Mouse (Mus musculus): ENCODE results near the gene Ncor2. TPM values are rescaled to one million over a fixed set of nuclear protein-coding genes. Genes with fewer than 3 reads are reported as not detected.
"Not testable (repeated sequence)": the region's sequence is repeated elsewhere in the genome, so short reads cannot be mapped to it uniquely, and the experiment has no call there.

Gene Ncor2
- polyA plus RNA-seq, 1 experiment from 2014 or later, result 41.8 TPM

DNA sequence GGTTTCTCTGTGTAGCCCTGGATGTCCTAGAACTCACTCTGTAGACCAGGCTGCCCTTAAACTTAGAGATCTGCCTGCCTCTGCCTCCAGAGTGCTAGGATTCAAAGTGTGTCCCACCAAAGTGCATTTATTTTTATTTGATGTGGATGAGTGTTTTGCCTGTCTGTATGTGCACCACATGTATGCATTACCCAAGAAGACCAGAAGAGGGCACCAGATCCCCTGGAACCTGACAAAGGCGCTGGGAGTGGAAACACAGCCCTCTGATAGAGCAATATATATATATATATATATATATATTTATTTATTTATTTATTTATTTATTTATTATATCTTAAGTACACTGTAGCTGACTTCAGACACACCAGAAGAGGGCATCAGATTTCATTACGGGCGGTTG is 25.9 kb upstream of the Ncor2 start:
- not testable (repeated sequence) for H3K9me3 ChIP-seq (replicated peaks); H3K9ac ChIP-seq; H3K4me2 ChIP-seq (replicated peaks); H3K27me3 ChIP-seq; H3K36me3 ChIP-seq; H3K4me3 ChIP-seq (replicated peaks); H3K27ac ChIP-seq (replicated peaks); ATAC-seq (ENCODE audit: insufficient number of reproducible peaks, low FRiP score, low TSS enrichment, low read depth)
- 94% methylated on average over 3 of the region's 3 CpGs for WGBS
- peaks cover 12% of the 10 kb centered on the region for H3K4me1 ChIP-seq

DNA sequence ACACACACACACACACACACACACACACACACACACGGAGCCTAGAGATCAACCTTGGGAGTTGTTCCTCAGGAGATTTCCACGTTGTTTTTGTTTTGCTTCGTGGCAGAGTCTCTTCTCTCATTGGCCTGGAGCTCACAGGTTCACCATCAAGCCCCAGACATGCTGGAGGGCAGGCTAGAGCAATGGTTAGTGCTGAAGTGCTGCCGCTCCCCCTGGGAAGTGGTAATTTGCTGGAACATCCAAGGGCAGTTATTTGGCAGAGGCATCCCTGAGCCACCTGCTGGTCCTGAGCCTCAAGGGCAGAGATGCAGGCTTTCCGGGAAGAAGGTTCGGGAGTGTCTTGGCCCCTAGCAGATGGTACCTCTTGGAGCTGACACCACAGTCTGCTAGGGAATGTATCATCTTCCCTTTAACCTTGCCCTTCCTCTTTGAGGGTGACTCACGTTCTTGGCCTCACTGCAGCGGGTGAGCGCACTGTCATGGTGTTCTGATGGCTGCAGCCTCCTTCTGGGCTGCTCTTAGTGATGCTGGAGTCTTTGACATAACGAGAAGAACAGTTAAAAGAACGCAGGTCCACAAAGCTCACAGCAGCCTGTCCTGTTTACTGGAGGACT is 25.3 kb upstream of the Ncor2 start:
- Histone ChIP-seq H3K36me3 (no peaks in the 10 kb centered on the region), H3K4me3 (replicated peaks) (no peak overlapping the region), H3K4me1 (peaks cover 15% of the 10 kb centered on the region), H3K27me3 (no peaks in the 10 kb centered on the region), H3K4me2 (replicated peaks) (no peak overlapping the region), H3K9ac (no peak overlapping the region), H3K27ac (replicated peaks) (no peak overlapping the region), H3K9me3 (replicated peaks) (no peaks in the 10 kb centered on the region)
- 83% methylated on average over 11 of the region's 11 CpGs for WGBS
- ATAC-seq (ENCODE audit: insufficient number of reproducible peaks, low FRiP score, low TSS enrichment, low read depth), result no peak

DNA sequence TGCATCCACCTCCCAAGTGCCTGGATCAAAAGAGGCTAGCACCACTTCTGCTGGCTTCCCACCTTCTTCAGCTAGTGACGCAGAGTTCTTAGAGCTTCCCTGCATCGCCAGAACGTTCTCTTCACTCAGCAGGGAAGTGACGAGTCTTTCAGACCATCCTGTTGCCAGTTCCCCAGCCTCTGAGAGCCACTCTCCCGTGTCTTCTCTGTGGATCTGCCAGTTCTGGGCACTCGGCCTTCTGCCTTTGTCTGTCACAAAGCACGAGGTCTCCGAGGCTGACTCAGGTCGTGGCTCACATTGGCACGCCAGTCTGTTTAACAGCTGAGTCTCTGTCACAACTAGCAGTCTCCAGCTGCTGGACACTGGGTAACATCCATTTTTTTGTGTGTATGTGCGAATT is 24.7 kb upstream of the Ncor2 start:
- no peak overlapping the region for H3K4me3 ChIP-seq (replicated peaks)
- H3K9ac ChIP-seq, result no peak overlapping the region
- H3K4me1 ChIP-seq, result peaks cover 15% of the 10 kb centered on the region
- no peaks in the 10 kb centered on the region for H3K27me3 ChIP-seq
- ATAC-seq (ENCODE audit: insufficient number of reproducible peaks, low FRiP score, low TSS enrichment, low read depth), result no peak
- H3K27ac ChIP-seq (replicated peaks), result no peak overlapping the region
- H3K9me3 ChIP-seq (replicated peaks), result no peaks in the 10 kb centered on the region
- H3K4me2 ChIP-seq (replicated peaks), result no peak overlapping the region
- 52% methylated on average over 11 of the region's 11 CpGs for WGBS
- no peaks in the 10 kb centered on the region for H3K36me3 ChIP-seq

DNA sequence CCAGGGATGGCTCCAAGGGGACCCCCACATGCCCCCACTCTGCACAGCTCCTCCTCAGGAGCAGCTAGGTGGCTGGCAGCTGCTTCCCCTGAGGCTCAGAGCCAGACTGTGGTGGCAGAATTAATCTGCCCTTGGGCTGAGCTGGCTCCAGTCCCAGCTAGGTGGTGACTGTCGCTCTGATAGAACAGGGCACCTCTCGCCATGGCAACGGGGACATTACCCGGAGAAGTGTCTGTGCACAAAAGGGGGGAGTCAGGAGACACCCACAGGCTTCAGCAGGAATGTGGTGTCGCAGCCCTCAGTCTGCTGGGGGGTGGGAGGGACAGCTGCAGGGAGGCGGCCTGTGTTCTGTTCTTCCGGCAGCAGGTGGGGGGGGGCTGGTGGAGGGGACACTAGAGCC is 24.1 kb upstream of the Ncor2 start:
- H3K27ac ChIP-seq (replicated peaks), result no peak overlapping the region; the same call in 1 of the 2 replicates
- 13% methylated on average over 7 of the region's 7 CpGs for WGBS
- H3K4me2 ChIP-seq (replicated peaks), result no peak overlapping the region
- peak; percentile 63 for ATAC-seq (ENCODE audit: insufficient number of reproducible peaks, low FRiP score, low TSS enrichment, low read depth)
- no peaks in the 10 kb centered on the region for H3K36me3 ChIP-seq
- no peak overlapping the region for H3K4me3 ChIP-seq (replicated peaks)
- no peak overlapping the region for H3K9ac ChIP-seq
- H3K27me3 ChIP-seq, result no peaks in the 10 kb centered on the region
- peaks cover 15% of the 10 kb centered on the region for H3K4me1 ChIP-seq
- H3K9me3 ChIP-seq (replicated peaks), result no peaks in the 10 kb centered on the region

DNA sequence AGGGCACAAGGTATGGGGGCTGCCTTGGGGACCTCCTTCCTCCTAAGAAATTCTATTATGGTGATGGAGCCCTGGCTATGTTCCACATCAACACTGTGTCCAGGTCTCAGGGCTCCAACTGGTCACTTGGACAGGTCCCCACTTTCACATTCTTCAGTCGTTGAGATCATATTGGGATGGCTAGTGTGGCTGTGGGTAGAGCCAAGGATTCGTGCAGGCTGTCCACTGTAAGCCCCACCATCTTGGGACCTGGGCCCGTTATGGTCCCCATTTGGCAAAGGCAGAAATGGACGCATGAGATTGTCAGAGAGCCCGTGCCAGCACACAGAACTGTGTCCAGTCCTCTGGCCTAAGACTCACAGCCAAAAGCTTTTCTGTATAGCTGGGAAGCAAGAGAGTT is 23.1 kb upstream of the Ncor2 start:
- Histone ChIP-seq H3K36me3 (no peaks in the 10 kb centered on the region), H3K4me2 (replicated peaks) (no peak overlapping the region), H3K4me1 (peaks cover 15% of the 10 kb centered on the region), H3K4me3 (replicated peaks) (no peak overlapping the region), H3K27ac (replicated peaks) (no peak overlapping the region), H3K27me3 (no peaks in the 10 kb centered on the region), H3K9ac (no peak overlapping the region), H3K9me3 (replicated peaks) (no peaks in the 10 kb centered on the region)
- ATAC-seq (ENCODE audit: insufficient number of reproducible peaks, low FRiP score, low TSS enrichment, low read depth), result no peak
- WGBS, result 82% methylated on average over 5 of the region's 5 CpGs

DNA sequence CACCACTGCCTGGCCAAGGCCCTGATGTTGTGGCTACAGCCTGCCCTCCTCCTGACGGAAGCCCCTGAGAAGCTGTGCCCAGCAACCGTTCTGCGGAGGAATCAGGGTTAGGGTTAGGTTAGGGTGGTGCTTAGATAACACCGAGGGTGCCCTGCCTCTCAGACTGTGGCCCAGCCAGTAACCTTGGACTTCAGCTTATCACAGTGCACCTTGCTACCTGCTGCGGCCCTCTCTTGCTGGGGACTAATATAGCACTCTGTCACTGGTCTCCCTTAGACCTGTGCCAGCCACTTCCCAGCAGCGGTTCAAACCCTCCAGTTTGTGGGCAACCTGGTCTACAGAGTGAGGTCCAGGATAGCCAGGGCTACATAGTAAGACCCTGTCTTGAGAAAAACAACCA is 20.1 kb upstream of the Ncor2 start:
- H3K4me3 ChIP-seq (replicated peaks), result no peak overlapping the region
- no peak for ATAC-seq (ENCODE audit: insufficient number of reproducible peaks, low FRiP score, low TSS enrichment, low read depth)
- H3K27ac ChIP-seq (replicated peaks), result no peak overlapping the region
- H3K9ac ChIP-seq, result no peak overlapping the region
- H3K4me2 ChIP-seq (replicated peaks), result no peak overlapping the region
- WGBS, result 94% methylated on average over 6 of the region's 6 CpGs
- H3K36me3 ChIP-seq, result no peaks in the 10 kb centered on the region
- peaks cover 22% of the 10 kb centered on the region for H3K4me1 ChIP-seq
- H3K27me3 ChIP-seq, result no peaks in the 10 kb centered on the region
- no peaks in the 10 kb centered on the region for H3K9me3 ChIP-seq (replicated peaks)

DNA sequence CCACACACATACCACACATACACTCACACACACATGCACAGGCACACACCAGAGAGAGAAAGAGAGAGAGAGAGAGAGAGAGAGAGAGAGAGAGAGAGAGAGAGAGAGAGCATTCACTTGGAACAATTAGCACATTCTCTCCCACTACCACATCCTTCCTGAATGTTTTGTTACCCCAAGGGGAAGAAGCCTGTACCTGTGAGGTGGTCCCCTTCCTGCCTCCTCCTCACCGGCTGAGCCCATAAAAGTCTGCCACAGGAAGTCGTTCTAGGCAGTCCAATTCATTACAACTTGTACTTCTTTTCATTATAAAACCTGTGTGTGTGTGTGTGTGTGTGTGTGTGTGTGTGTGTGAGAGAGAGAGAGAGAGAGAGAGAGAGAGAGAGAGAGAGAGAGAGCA is 18.3 kb upstream of the Ncor2 start:
- H3K9ac ChIP-seq; H3K36me3 ChIP-seq; H3K4me2 ChIP-seq (replicated peaks); H3K27ac ChIP-seq (replicated peaks); H3K4me3 ChIP-seq (replicated peaks); H3K27me3 ChIP-seq; H3K9me3 ChIP-seq (replicated peaks); ATAC-seq (ENCODE audit: insufficient number of reproducible peaks, low FRiP score, low TSS enrichment, low read depth): not testable (repeated sequence)
- H3K4me1 ChIP-seq, result peaks cover 19% of the 10 kb centered on the region
- 45% methylated on average over 2 of the region's 2 CpGs for WGBS

DNA sequence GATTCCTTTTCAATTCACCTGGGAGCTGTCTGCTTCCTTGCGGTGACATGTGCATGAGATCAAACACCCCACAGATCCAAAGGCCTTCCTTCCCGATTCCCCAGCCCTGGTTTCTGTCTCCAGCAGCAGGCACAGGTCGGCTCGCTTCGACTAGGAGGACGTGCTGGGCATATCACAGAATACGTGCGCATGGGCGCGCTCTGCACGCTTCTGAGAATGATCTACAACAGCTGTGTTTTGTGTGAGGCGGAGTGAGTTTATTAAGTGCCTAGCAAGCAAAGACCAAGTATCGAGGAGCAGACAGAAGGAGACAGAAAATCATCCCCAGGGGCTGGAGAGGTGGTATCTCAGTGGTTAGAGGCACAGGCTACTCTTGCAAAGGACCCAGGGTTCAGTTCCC is 17.0 kb upstream of the Ncor2 start:
- Histone ChIP-seq H3K36me3 (no peaks in the 10 kb centered on the region), H3K4me1 (peaks cover 19% of the 10 kb centered on the region; the same call in 1 of the 2 replicates), H3K4me3 (replicated peaks) (no peak overlapping the region), H3K9me3 (replicated peaks) (no peaks in the 10 kb centered on the region), H3K27ac (replicated peaks) (no peak overlapping the region), H3K4me2 (replicated peaks) (no peak overlapping the region), H3K27me3 (no peaks in the 10 kb centered on the region), H3K9ac (no peak overlapping the region)
- WGBS, result 43% methylated on average over 13 of the region's 13 CpGs
- ATAC-seq (ENCODE audit: insufficient number of reproducible peaks, low FRiP score, low TSS enrichment, low read depth), result no peak

DNA sequence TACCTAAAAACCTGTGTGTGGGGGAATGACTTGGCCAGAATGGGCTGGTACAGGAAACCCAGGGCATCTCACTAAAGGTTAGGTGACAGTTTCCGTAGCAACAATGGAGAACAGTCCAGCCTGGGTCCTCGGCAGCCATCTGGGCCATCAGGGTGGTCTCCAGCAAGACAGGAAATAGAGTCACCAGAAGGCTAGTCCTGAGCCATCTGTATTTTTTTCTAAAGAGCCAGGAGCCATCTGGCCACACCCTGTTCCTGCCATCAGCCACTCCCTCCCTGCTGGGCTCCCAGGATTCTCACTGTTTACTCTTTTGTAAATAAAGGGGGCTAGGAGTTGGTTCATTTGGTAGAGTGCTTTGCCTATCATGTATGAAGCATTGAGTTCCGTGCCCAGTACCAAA is 16.1 kb upstream of the Ncor2 start:
- Histone ChIP-seq H3K27ac (replicated peaks) (no peak overlapping the region), H3K27me3 (no peaks in the 10 kb centered on the region), H3K4me1 (peaks cover 22% of the 10 kb centered on the region; the same call in 1 of the 2 replicates), H3K9me3 (replicated peaks) (no peaks in the 10 kb centered on the region), H3K4me3 (replicated peaks) (no peak overlapping the region), H3K36me3 (no peaks in the 10 kb centered on the region), H3K4me2 (replicated peaks) (no peak overlapping the region), H3K9ac (no peak overlapping the region)
- 61% methylated on average over 3 of the region's 3 CpGs for WGBS
- no peak for ATAC-seq (ENCODE audit: insufficient number of reproducible peaks, low FRiP score, low TSS enrichment, low read depth)

DNA sequence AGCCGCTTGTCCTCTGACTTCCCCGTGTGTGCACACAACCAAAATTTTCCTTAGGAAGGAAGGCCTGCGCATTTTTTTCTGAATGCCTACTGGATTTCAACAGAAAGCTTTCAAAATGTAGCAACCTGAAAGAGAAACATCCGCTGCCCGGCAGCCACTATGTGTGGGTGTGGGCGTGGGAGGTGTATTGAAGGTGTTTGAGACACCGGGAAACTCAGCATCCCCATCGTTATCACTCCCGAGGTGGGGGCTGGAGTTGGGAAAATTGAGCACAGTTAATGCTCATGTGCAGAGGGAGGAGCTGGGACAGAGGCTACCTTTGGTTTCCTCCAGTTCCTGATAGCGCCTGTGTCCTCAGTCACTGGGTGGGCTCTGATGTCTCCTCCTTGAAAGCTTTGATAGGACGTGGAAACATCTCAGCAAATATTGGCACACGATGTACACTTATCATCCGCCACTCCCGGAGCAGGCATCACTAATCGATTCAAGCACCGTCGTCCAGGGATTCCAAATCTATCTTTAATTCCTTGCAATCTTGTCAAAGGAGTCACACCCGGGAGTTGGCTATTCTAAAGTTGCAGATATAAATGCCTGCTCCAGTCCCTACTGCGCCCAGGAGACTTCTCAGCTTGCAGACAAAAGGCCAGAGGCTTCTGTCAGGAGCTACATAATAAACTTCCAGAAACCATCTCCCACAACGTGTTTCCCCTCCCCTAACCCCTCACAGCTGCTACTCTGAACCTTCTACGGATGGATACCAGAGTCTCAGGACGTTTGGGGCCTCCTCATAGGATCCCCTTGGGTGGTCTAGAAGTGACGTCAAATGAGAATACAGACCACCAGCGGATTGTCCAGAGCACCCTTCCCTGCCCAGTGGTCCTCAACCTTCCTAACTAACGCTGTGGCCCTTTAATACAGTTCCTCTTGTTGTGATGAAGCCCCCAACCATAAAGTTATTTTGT is 14.7 kb upstream of the Ncor2 start:
- H3K36me3 ChIP-seq, result no peaks in the 10 kb centered on the region
- H3K4me3 ChIP-seq (replicated peaks), result no peak overlapping the region
- H3K27me3 ChIP-seq, result no peaks in the 10 kb centered on the region
- 64% methylated on average over 25 of the region's 25 CpGs for WGBS
- H3K9me3 ChIP-seq (replicated peaks), result no peaks in the 10 kb centered on the region
- ATAC-seq (ENCODE audit: insufficient number of reproducible peaks, low FRiP score, low TSS enrichment, low read depth), result no peak
- peaks cover 27% of the 10 kb centered on the region; the same call in 1 of the 2 replicates for H3K4me1 ChIP-seq
- H3K27ac ChIP-seq (replicated peaks), result no peak overlapping the region
- H3K4me2 ChIP-seq (replicated peaks), result no peak overlapping the region
- H3K9ac ChIP-seq, result no peak overlapping the region

DNA sequence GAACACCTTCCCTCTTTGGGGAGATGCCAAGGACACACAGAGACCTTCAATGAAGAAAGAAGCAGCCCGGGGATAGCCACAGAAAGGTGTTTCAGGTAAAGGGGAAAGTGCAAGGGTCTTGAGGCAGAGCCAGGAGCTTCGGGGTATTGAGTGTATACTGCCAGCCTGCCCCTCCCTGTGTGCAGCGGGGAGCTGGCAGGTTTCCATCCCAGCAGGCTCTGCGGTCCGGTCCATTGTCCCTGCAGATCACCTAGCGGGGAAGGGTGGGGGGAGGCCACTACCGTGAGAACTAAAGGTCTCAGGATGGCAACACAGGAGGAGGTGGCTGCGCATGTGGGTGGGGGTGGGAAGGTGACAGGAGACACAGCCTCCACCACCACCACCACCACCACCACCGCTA is 12.6 kb upstream of the Ncor2 start:
- WGBS, result 48% methylated on average over 9 of the region's 9 CpGs
- H3K36me3 ChIP-seq, result no peaks in the 10 kb centered on the region

More for the DNA sequence above, 12.6 kb upstream of the Ncor2 start:
- H3K4me3 ChIP-seq (replicated peaks), result no peak overlapping the region
- H3K4me2 ChIP-seq (replicated peaks), result no peak overlapping the region
- no peak overlapping the region for H3K27ac ChIP-seq (replicated peaks)
- H3K9ac ChIP-seq, result no peak overlapping the region
- no peak for ATAC-seq (ENCODE audit: insufficient number of reproducible peaks, low FRiP score, low TSS enrichment, low read depth)
- H3K9me3 ChIP-seq (replicated peaks), result no peaks in the 10 kb centered on the region
- H3K4me1 ChIP-seq, result peaks cover 30% of the 10 kb centered on the region; the same call in 1 of the 2 replicates
- H3K27me3 ChIP-seq, result no peaks in the 10 kb centered on the region

All from embryonic facial prominence, embryonic 15.5 days (tissue).